In the genomic region with DNA sequence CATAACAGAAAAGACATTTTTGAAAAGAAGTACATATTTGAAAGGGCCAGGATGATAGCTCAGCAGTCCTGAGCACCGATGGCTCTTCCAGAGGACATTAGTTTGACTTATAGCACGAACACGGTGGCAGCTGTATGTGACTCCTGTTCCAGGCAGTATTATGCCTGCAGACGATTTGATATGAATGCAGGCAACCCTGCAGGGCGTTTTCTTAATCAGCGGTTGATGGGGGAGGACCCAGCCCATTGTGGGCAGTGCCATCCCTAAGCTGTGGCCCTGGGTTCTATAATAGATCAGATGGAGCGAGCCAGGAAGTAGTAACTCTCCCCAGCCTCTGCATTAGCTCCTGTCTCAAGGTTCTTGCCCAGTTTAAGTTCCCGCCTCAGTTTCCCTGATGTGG, we compare ENCODE assay signal across 16 mouse cellular contexts.
"Had no signal": no experiment of that assay in that cellular context is flagged by ENCODE, and none has a peak within 500 bp of the region (broad histone marks: within the 10 kb centered on the region; RNA-seq: fewer than 3 reads in every experiment).

No protein-coding gene starts in this region.

- H3K4me2 ChIP-seq: intestine, embryonic 15.5 days; kidney, embryonic 15.5 days; limb, embryonic 15.5 days; lung, embryonic 14.5 days; midbrain, embryonic 11.5 days; neural tube, embryonic 13.5 days had no signal

- H3K9ac ChIP-seq: intestine, embryonic 15.5 days; kidney, embryonic 15.5 days; limb, embryonic 15.5 days; lung, embryonic 14.5 days; neural tube, embryonic 13.5 days had no signal

- H3K27ac ChIP-seq: intestine, embryonic 15.5 days; kidney, embryonic 15.5 days; limb, embryonic 15.5 days; macrophage; neural tube, embryonic 13.5 days; stomach, postnatal 0 days had no signal

- H3K9me3 ChIP-seq: intestine, embryonic 15.5 days; kidney, embryonic 15.5 days; limb, embryonic 15.5 days; neural tube, embryonic 13.5 days had no signal

- H3K4me3 ChIP-seq: intestine, embryonic 15.5 days; kidney, embryonic 15.5 days; limb, embryonic 15.5 days; neural tube, embryonic 13.5 days had no signal

- H3K4me1 ChIP-seq: intestine, embryonic 15.5 days had no signal

- H3K27me3 ChIP-seq: intestine, embryonic 15.5 days; kidney, embryonic 15.5 days; limb, embryonic 15.5 days; neural tube, embryonic 13.5 days had no signal

- DNase-seq: kidney, adult 2 months; kidney, postnatal 14 days; lung, embryonic 14.5 days; lung, postnatal 10 days; retina, postnatal 1 day; right cerebral cortex, postnatal 14 days; thymus, adult 18-20 months; thymus, postnatal 14 days had no signal

- H3K36me3 ChIP-seq: intestine, embryonic 15.5 days; kidney, embryonic 15.5 days; limb, embryonic 15.5 days; neural tube, embryonic 13.5 days had no signal

- ATAC-seq: intestine, embryonic 15.5 days; midbrain, embryonic 16.5 days had no signal
